Mouse (Mus musculus) gastrocnemius, postnatal 36 days (tissue): ENCODE results near the gene Gtf2b. TPM values are rescaled to one million over a fixed set of nuclear protein-coding genes. Genes with fewer than 3 reads are reported as not detected.

Source experiments
- DNase-seq, 2 experiments: peaks; one replicate each; pipeline ENCODE4 v3.0.0; 2022
- intact Hi-C: fragments of 180-260 bp; cut with DNase I; formaldehyde crosslinking; loops from one replicate; pipeline ENCODE4 v1.15.1; 2025
- total RNA-seq, 2 experiments: library from RNA; stranded (reverse); gene quantifications; 2 replicates each; pipeline ENCODE4 v1.2.3; 2021

Gene Gtf2b
- total RNA-seq, 2 experiments from 2014 or later, result 11.0 to 12.3 TPM

DNA sequence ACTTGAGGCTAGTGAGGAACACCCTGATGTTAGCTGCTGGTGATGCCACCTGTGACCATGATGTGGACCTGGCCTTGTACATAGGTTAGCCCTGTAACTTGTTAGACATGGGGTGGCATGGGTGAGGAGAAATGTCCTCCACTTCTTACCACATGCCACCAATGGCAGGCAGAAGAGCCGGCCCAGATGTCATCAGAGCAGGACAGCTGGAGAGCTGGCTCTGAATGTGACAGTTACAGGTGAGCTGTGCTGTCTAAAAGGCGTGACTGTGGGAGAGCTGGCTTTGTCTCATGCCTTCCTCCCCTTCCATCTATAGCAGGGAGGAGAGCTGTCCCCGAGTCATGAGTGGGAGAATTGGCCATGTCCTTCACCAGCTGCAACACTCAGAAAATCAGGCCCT is 30.7 kb downstream of the Gtf2b start:
- intact Hi-C loops, result no loop called here
- DNase-seq, result no peak

- DNase-seq, result no peak
- intact Hi-C loops, result no loop called here
These were observed 46.7 kb downstream of the Gtf2b start for GRCm38 (mm10) chr3:142811582-142811981.

DNA sequence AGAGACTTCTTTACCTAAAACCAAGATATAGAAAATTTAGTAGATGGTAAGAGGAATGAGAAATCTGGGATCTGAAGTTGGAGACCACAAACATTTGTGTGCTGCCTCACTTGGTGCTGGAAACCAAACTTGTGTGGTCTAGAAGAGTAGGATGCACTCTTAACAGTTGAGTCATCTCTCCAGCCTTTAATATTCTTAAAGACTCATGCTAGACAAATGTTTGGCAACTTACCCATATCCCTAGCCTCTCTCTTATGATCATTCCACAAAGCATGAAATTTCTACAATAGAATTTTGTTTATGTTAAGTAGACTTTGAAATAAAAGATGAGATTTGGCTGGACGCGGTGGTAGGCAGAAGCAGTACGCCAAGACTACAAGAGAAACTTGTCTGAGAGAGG is 52.7 kb downstream of the Gtf2b start:
- DNase-seq, result no peak
- intact Hi-C loops, result no loop called here

DNA sequence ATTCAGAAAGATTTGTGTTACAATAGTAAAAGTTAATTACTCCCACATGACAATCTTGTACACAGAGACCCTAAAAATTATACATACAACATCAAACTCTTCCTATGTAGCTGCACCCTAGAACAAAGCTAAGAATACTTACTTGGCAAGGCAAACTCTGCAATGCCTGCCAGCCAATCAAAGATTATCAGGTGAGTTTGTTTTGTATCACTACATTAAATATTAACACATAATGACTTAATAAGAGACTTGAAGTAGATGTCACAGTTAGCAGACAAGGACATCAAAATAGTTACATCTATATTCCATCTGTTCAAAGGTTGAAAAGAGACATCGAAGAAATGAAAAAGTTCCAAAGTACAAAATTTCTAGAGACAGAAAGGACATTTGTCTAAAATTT is 58.8 kb downstream of the Gtf2b start:
- DNase-seq, result no peak
- intact Hi-C loops, result no loop called here

DNA sequence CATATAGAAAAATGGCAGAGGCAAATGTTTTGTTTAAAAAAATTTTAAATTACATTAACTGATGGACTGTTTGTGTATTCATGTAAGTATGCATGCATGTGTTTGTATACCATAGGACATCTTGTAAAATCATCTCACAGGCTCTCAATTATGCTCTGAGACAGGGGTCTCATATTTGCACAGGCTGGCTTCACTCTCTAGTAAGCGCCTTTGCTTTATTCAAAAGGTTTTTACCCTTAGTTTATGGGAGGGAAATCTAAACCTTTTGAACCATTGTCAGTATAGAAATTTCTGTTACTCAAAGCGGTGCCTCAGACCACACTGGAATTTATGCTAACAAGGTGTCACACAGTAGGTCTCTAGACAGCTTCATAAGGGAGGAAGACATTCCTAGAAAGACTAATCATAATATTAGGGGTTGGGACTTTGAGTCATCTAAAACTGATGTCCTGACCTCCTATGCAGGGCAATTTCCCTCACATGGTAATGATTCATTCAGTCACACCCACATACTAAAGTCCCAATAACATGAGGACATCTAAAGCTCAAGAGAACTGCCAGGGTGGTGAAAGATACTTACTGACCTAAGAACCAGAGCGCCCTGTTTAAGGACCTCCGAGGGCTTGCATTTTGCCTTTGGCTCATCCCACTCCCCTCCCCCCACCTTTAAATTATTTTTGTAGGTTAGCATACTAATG is 61.8 kb downstream of the Gtf2b start:
- intact Hi-C loops, result no loop called here
- no peak for DNase-seq

GRCm38 (mm10) chr3:142832910-142833309 is 68.1 kb downstream of the Gtf2b start:
- intact Hi-C loops, result no loop called here
- DNase-seq, result no peak

Other genes with a start within 250 kb of the Gtf2b start
- 10 to 100 TPM in 1 of 2 experiments, 1 to 10 TPM in 1; 9.4 to 19.1 TPM for gene Gbp7, start 234.7 kb upstream of the Gtf2b start, total RNA-seq
- gene Gbp3, start 205.0 kb upstream of the Gtf2b start, total RNA-seq, result 1 to 10 TPM; 3.9 to 5.6 TPM
- under 1 TPM in 1 of 2 experiments, not detected in 1; 0.12 TPM for gene Gbp2b, start 170.2 kb upstream of the Gtf2b start, total RNA-seq
- 1 to 10 TPM; 2.9 to 3.4 TPM for gene Gbp2, start 144.4 kb upstream of the Gtf2b start, total RNA-seq
- 10 to 100 TPM in 1 of 2 experiments, 1 to 10 TPM in 1; 5.5 to 10.8 TPM for gene Kyat3, start 64.0 kb upstream of the Gtf2b start, total RNA-seq
- 10 to 100 TPM; 42.7 to 44.5 TPM for gene Pkn2, start 117.0 kb downstream of the Gtf2b start, total RNA-seq